Mouse (Mus musculus): ENCODE data around the gene Prickle2. TPM values are rescaled to one million over a fixed set of nuclear protein-coding genes. Genes with fewer than 3 reads are reported as not detected.
A peak's percentile ranks its signal among the peaks of the same experiment; 100 is the strongest.

The Prickle2 gene
- polyA plus RNA-seq, 1 experiment from 2014 or later: 4.4 TPM

- Histone ChIP-seq H3K36me3 (no peaks in the 10 kb centered on the region), H3K4me3 (no peak overlapping the region), H3K9ac (no peak overlapping the region), H3K4me2 (no peak overlapping the region), H3K27me3 (no peaks in the 10 kb centered on the region), H3K27ac (no peak overlapping the region), H3K4me1 (replicated peaks) (no peaks in the 10 kb centered on the region), H3K9me3 (replicated peaks) (no peaks in the 10 kb centered on the region)
- no peak for ATAC-seq (replicated peaks; ENCODE audit: insufficient number of reproducible peaks, insufficient read depth, low FRiP score, low read depth)
- WGBS: 78% methylated on average over 4 of the region's 4 CpGs
Observed at GRCm38 (mm10) chr6:92714748-92715147, 8.8 kb upstream of the Prickle2 start.

DNA sequence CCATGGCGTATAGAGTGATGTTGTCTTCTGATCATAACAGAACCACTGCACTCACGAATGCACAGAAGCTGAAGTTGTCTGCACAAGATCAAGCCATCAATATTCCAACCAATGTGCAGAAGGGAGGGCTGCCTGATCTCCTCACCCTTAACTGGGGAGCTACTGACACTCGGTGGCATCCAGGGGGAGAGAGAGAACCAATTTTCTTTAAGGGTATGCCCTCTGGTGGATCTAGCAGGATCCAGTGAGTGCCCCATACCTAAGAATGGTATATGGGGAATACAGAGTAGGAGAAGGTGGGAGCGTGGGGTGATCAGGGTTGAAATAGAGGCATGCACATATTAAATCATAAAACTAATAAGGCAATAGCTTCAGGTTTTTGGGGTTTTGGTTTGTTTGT lies 2.2 kb upstream of the Prickle2 start:
- H3K27me3 ChIP-seq: 0 out of 2 replicates have a peak, but pooled peaks cover 7% of the 10 kb centered on the region
- no peaks in the 10 kb centered on the region for H3K36me3 ChIP-seq
- H3K4me1 ChIP-seq (replicated peaks): peaks cover 11% of the 10 kb centered on the region
- no peaks in the 10 kb centered on the region for H3K9me3 ChIP-seq (replicated peaks)
- ATAC-seq (replicated peaks; ENCODE audit: insufficient number of reproducible peaks, insufficient read depth, low FRiP score, low read depth): no peak
- H3K9ac ChIP-seq: no peak overlapping the region
- 65% methylated on average over 4 of the region's 4 CpGs for WGBS
- H3K4me2 ChIP-seq: no peak overlapping the region
- H3K27ac ChIP-seq: no peak overlapping the region
- no peak overlapping the region for H3K4me3 ChIP-seq

DNA sequence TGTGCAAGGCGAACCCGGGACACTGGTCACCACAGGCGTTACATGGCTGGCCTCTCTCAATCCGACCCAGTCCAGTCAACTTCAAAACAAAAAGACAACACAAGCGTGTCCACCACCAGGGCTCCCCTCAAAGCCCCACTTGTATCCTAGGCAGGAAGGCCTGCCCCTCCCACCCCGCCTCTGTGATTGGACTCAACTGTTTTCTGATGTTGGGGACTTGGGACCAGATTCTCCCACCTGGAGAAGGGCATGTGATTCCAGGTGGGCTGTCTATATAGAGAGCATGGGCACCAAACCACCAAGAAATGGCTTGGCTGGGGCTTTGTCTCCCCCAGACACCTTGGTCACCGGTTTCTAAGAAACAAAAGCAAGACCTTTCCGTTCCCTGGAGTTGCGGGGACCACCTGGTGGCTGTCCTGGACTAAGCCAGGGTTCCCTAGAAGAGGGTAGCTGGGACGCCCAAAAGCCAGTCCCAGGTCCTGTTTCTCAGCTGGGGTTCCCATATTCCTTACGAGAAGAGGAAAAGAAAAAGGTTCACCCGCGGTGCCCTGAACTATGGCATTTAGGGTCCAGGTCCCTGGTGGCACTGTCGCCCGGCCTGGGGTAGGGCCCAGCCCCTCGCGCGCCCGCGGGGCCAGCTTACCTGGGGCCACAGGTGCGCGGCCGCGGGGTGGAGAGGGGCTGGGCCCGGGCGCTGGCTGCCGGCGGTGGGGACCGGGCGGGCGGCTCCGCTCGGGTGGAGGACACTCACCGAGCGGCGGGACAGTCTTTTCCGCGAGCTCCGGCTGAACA lies 406 bp downstream of the Prickle2 start:
- Histone ChIP-seq H3K4me1 (replicated peaks) (peaks cover 11% of the 10 kb centered on the region), H3K4me2 (peak overlapping the region; percentile 100), H3K27ac (no peak overlapping the region), H3K27me3 (0 out of 2 replicates have a peak, but pooled peaks cover 7% of the 10 kb centered on the region), H3K9me3 (replicated peaks) (no peaks in the 10 kb centered on the region), H3K36me3 (no peaks in the 10 kb centered on the region), H3K9ac (peak overlapping the region; percentile 72), H3K4me3 (peak overlapping the region; percentile 76)
- ATAC-seq (replicated peaks; ENCODE audit: insufficient number of reproducible peaks, insufficient read depth, low FRiP score, low read depth): peak; percentile 15; the same call in 1 of the 2 replicates
- 4% methylated on average over 39 of the region's 39 CpGs for WGBS

DNA sequence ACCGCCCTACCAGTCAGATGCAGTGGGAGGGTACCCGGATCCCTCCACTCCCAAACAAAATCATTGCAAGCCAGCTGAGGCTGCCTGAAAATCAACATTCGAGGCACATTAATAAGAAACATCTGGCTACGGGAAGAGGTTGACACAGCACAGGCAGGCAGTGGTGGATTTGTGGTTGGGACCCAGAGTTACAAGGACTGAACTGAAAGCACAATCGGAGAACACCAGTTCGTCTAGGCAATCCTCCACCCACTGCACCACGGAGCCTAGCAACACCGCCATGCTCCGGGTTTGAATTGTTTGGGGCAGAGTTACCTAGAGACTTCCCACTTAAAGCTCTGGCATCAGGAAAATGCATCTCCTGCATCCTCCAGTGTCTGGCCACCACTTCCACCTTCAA lies 1.1 kb downstream of the Prickle2 start:
- H3K4me1 ChIP-seq (replicated peaks): peaks cover 11% of the 10 kb centered on the region
- ATAC-seq (replicated peaks; ENCODE audit: insufficient number of reproducible peaks, insufficient read depth, low FRiP score, low read depth): no peak
- no peaks in the 10 kb centered on the region for H3K9me3 ChIP-seq (replicated peaks)
- 0 out of 2 replicates have a peak, but pooled peaks cover 7% of the 10 kb centered on the region for H3K27me3 ChIP-seq
- peak overlapping the region; percentile 76 for H3K4me3 ChIP-seq
- no peaks in the 10 kb centered on the region for H3K36me3 ChIP-seq
- H3K27ac ChIP-seq: no peak overlapping the region
- H3K9ac ChIP-seq: no peak overlapping the region
- 38% methylated on average over 9 of the region's 9 CpGs for WGBS
- peak overlapping the region; percentile 100 for H3K4me2 ChIP-seq

- Histone ChIP-seq H3K4me2 (no peak overlapping the region), H3K9me3 (replicated peaks) (no peaks in the 10 kb centered on the region), H3K4me1 (replicated peaks) (no peaks in the 10 kb centered on the region; the same call in 1 of the 2 replicates), H3K27me3 (0 out of 2 replicates have a peak, but pooled peaks cover 3% of the 10 kb centered on the region), H3K4me3 (no peak overlapping the region), H3K36me3 (no peaks in the 10 kb centered on the region), H3K27ac (no peak overlapping the region), H3K9ac (no peak overlapping the region)
- 45% methylated on average over 3 of the region's 3 CpGs for WGBS
- ATAC-seq (replicated peaks; ENCODE audit: insufficient number of reproducible peaks, insufficient read depth, low FRiP score, low read depth): no peak
Observed at GRCm38 (mm10) chr6:92699491-92700209, 6.3 kb downstream of the Prickle2 start.

DNA sequence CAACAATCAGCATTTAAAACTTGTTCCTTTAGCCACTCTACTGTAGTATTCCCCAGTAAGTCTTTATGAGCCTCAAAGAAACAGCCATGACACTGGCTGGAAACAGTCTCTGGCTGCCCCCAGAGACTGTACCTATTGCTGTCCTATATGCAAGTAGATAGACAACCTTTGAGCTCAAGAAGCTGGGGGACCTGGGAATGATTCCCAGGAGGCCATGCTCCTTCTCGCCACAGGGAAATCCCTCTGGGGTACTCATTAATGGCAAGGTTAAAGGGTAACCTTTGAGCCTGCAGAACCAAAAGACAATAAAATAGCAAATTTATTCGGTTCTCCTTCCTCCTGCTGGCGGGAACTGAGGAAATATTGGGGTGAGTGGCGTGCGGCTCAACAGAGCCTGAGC lies 8.1 kb downstream of the Prickle2 start:
- no peak for ATAC-seq (replicated peaks; ENCODE audit: insufficient number of reproducible peaks, insufficient read depth, low FRiP score, low read depth)
- Histone ChIP-seq H3K36me3 (no peaks in the 10 kb centered on the region), H3K9ac (no peak overlapping the region), H3K27ac (no peak overlapping the region), H3K4me1 (replicated peaks) (no peaks in the 10 kb centered on the region), H3K4me3 (no peak overlapping the region), H3K27me3 (no peaks in the 10 kb centered on the region), H3K9me3 (replicated peaks) (no peaks in the 10 kb centered on the region), H3K4me2 (no peak overlapping the region)
- WGBS: 82% methylated on average over 5 of the region's 5 CpGs

- WGBS: 78% methylated on average over 5 of the region's 5 CpGs
- Histone ChIP-seq H3K4me1 (replicated peaks) (no peaks in the 10 kb centered on the region), H3K27ac (no peak overlapping the region), H3K4me3 (no peak overlapping the region), H3K9me3 (replicated peaks) (no peaks in the 10 kb centered on the region), H3K4me2 (no peak overlapping the region), H3K9ac (no peak overlapping the region), H3K27me3 (no peaks in the 10 kb centered on the region), H3K36me3 (no peaks in the 10 kb centered on the region)
- no peak for ATAC-seq (replicated peaks; ENCODE audit: insufficient number of reproducible peaks, insufficient read depth, low FRiP score, low read depth)
Observed at GRCm38 (mm10) chr6:92687317-92687716, 18.6 kb downstream of the Prickle2 start.

DNA sequence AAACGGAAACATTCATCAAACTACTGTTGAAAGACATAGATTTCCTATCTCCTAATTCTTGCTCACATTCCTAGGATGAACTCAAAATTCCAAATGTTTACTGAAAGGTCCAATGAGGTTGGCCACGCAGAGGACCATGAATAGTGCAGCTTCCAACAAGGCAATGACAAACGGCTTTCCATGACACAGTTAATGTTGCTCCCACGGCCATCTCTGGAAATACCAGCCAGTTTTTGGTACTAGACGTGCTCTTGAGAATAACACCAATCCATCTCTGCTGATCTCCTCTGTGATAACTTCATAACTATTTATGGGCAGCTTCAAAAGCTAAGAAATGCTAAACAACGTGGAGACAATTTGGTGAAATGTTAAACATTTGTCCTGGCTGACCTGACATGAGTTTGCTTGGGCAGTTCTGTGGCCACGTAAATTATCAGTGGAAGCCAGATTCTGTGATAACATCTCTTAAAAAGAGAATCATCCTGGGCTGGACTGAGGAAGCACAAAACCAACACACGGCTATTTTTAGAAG lies 31.5 kb downstream of the Prickle2 start:
- no peak for ATAC-seq (replicated peaks; ENCODE audit: insufficient number of reproducible peaks, insufficient read depth, low FRiP score, low read depth)
- H3K4me3 ChIP-seq: no peak overlapping the region
- H3K36me3 ChIP-seq: no peaks in the 10 kb centered on the region
- H3K27me3 ChIP-seq: no peaks in the 10 kb centered on the region
- 39% methylated on average over 8 of the region's 8 CpGs for WGBS
- H3K4me1 ChIP-seq (replicated peaks): no peaks in the 10 kb centered on the region
- no peak overlapping the region for H3K9ac ChIP-seq
- H3K4me2 ChIP-seq: no peak overlapping the region
- no peak overlapping the region for H3K27ac ChIP-seq
- H3K9me3 ChIP-seq (replicated peaks): no peaks in the 10 kb centered on the region

- 76% methylated on average over 5 of the region's 5 CpGs for WGBS
Observed at GRCm38 (mm10) chr6:92670518-92671147, 35.3 kb downstream of the Prickle2 start.

DNA sequence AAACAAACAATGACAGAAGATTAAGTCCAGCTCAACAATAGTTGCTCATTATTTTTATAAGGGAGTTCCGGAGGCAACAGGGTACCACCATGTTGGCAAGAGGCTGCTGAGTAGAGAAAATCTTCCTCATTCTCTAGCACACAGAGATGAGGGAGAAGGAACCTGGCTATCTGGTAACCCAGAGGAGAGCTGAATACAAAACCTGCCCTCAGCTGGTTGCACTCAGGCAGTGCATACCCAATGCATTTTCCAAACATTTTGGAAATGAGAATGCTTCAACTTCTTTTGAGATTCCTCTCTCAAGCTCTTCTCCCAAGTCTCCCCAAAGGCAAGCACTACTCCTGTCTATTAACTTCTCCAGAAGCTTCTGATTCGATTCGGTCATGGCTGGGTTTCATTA lies 36.3 kb downstream of the Prickle2 start:
- Histone ChIP-seq H3K9ac (no peak overlapping the region), H3K4me3 (no peak overlapping the region), H3K27ac (no peak overlapping the region), H3K4me1 (replicated peaks) (peaks cover 8% of the 10 kb centered on the region), H3K9me3 (replicated peaks) (no peaks in the 10 kb centered on the region), H3K4me2 (no peak overlapping the region), H3K27me3 (no peaks in the 10 kb centered on the region), H3K36me3 (no peaks in the 10 kb centered on the region)
- no peak for ATAC-seq (replicated peaks; ENCODE audit: insufficient number of reproducible peaks, insufficient read depth, low FRiP score, low read depth)
- WGBS: 84% methylated on average over 3 of the region's 3 CpGs

More at GRCm38 (mm10) chr6:92670518-92671147, 35.3 kb downstream of the Prickle2 start:
- ATAC-seq (replicated peaks; ENCODE audit: insufficient number of reproducible peaks, insufficient read depth, low FRiP score, low read depth): no peak
- no peaks in the 10 kb centered on the region for H3K4me1 ChIP-seq (replicated peaks)
- no peak overlapping the region for H3K27ac ChIP-seq
- H3K9ac ChIP-seq: no peak overlapping the region
- no peaks in the 10 kb centered on the region for H3K27me3 ChIP-seq
- no peak overlapping the region for H3K4me3 ChIP-seq
- no peaks in the 10 kb centered on the region for H3K36me3 ChIP-seq
- no peaks in the 10 kb centered on the region for H3K9me3 ChIP-seq (replicated peaks)
- H3K4me2 ChIP-seq: no peak overlapping the region

DNA sequence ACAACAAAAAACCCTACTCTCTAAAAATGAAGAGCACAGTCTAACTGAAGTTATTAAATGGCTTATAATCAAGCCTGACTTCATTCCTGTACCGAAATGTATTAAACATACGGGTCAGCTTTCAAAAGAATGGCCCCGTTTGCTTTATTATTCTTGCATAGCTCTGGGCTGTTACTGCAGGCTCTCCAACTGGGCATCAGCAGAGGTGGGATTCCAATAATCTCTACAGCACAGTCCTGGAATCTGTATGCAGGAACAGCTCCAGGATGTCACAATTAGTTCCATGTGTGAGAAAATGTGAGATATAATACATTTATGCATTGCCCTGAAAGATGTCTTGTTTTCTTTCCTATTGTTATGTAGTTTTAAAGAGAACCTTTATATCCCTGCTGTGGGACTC lies 38.4 kb downstream of the Prickle2 start:
- Histone ChIP-seq H3K9me3 (replicated peaks) (no peaks in the 10 kb centered on the region), H3K4me2 (no peak overlapping the region), H3K27me3 (no peaks in the 10 kb centered on the region), H3K4me3 (no peak overlapping the region), H3K36me3 (no peaks in the 10 kb centered on the region), H3K4me1 (replicated peaks) (peaks cover 11% of the 10 kb centered on the region), H3K9ac (no peak overlapping the region), H3K27ac (no peak overlapping the region)
- 68% methylated on average over 3 of the region's 3 CpGs for WGBS
- ATAC-seq (replicated peaks; ENCODE audit: insufficient number of reproducible peaks, insufficient read depth, low FRiP score, low read depth): no peak
